Mouse (Mus musculus) megakaryocyte progenitor cell, adult 5-6 weeks (primary cell): Measurements from ENCODE around the gene Sdc3. TPM values are rescaled to one million over a fixed set of nuclear protein-coding genes. Genes with fewer than 3 reads are reported as not detected.

ENCODE experiments used
- ATAC-seq: replicated peaks from 2 replicates; pipeline ENCODE4 v1.8.0; 2016; ENCODE audit warnings: mild to moderate bottlenecking, moderate TSS enrichment, inconsistent platforms; ENCODE audit not compliant: poor library complexity
- total RNA-seq, 2 experiments: library from RNA; stranded (forward) in 1 of 2; stranded (reverse) in 1 of 2; fragments of 157-497, 149-512 nt in 1 of 2; fragments of 200-1000 nt in 1 of 2; gene quantifications; 2 replicates each; pipeline versions ENCODE4 v1.2.3 to v1.2.4; 2015 to 2017

The Sdc3 gene
- total RNA-seq, 2 experiments from 2014 or later, result 0.69 to 0.75 TPM

- ATAC-seq, result no peak
Measured at GRCm38 (mm10) chr4:130815860-130816259, 23.5 kb downstream of the Sdc3 start.

GRCm38 (mm10) chr4:130819806-130820205, 27.5 kb downstream of the Sdc3 start:
- no peak for ATAC-seq

GRCm38 (mm10) chr4:130820594-130821255, 28.4 kb downstream of the Sdc3 start:
- ATAC-seq, result no peak

- no peak for ATAC-seq
Measured at GRCm38 (mm10) chr4:130828851-130829673, 36.7 kb downstream of the Sdc3 start.

GRCm38 (mm10) chr4:130834122-130834521, 41.8 kb downstream of the Sdc3 start:
- ATAC-seq, result no peak

- no peak for ATAC-seq
Measured at GRCm38 (mm10) chr4:130835550-130835949, 43.2 kb downstream of the Sdc3 start.

GRCm38 (mm10) chr4:130836281-130837061, 44.1 kb downstream of the Sdc3 start:
- no peak for ATAC-seq

- ATAC-seq, result no peak
Measured at GRCm38 (mm10) chr4:130838585-130838984, 46.2 kb downstream of the Sdc3 start.

GRCm38 (mm10) chr4:130841107-130841840, 48.9 kb downstream of the Sdc3 start:
- ATAC-seq, result no peak

- ATAC-seq, result no peak
Measured at GRCm38 (mm10) chr4:130848814-130849213, 56.5 kb downstream of the Sdc3 start.

- no peak for ATAC-seq
Measured at GRCm38 (mm10) chr4:130857661-130858060, 65.3 kb downstream of the Sdc3 start.

GRCm38 (mm10) chr4:130858880-130859279, 66.5 kb downstream of the Sdc3 start:
- ATAC-seq, result no peak

- no peak for ATAC-seq
Measured at GRCm38 (mm10) chr4:130859467-130859866, 67.1 kb downstream of the Sdc3 start.

GRCm38 (mm10) chr4:130860902-130861652, 68.7 kb downstream of the Sdc3 start:
- ATAC-seq, result no peak

- ATAC-seq, result no peak
Measured at GRCm38 (mm10) chr4:130861653-130862208, 69.4 kb downstream of the Sdc3 start.

GRCm38 (mm10) chr4:130862538-130862937, 70.2 kb downstream of the Sdc3 start:
- ATAC-seq, result no peak

GRCm38 (mm10) chr4:130865460-130865859, 73.1 kb downstream of the Sdc3 start:
- no peak for ATAC-seq

GRCm38 (mm10) chr4:130865901-130866371, 73.6 kb downstream of the Sdc3 start:
- ATAC-seq, result no peak

GRCm38 (mm10) chr4:130867940-130868339, 75.6 kb downstream of the Sdc3 start:
- no peak for ATAC-seq

- ATAC-seq, result no peak
Measured at GRCm38 (mm10) chr4:130868803-130869202, 76.5 kb downstream of the Sdc3 start.
